Mouse (Mus musculus): ENCODE results near the gene Msl3l2. TPM values are rescaled to one million over a fixed set of nuclear protein-coding genes. Genes with fewer than 3 reads are reported as not detected.

Gene Msl3l2
- total and polyA plus RNA-seq, 3 experiments = not detected

- no peak overlapping the region for H3K9ac ChIP-seq (ENCODE audit: control insufficient read depth, low read depth, low read length, poor library complexity, severe bottlenecking)
- TF ChIP-seq ZNF384 (IDR thresholded peaks at IDR 0.05; ENCODE audit: low read depth, low read length) (no peak), POLR2A (IDR thresholded peaks at IDR 0.05; ENCODE audit: control insufficient read depth in 1 of 2, insufficient read depth in 1 of 2, low read depth in 1 of 2, low read length in 2 of 2, poor library complexity in 1 of 2) (no peak), GATA1 (IDR thresholded peaks at IDR 0.05; ENCODE audit: low read depth, low read length) (no peak), RCOR1 (IDR thresholded peaks at IDR 0.05; ENCODE audit: low read depth, low read length) (no peak), MAZ (IDR thresholded peaks at IDR 0.05; ENCODE audit: low read depth, low read length) (no peak), EP300 (IDR thresholded peaks at IDR 0.05; ENCODE audit: low read depth in 1 of 2, low read length in 2 of 2) (no peak), HCFC1 (IDR thresholded peaks at IDR 0.05; ENCODE audit: low read depth, low read length) (no peak), TAL1 (IDR thresholded peaks at IDR 0.05; ENCODE audit: low read length) (no peak), CTCF (IDR thresholded peaks at IDR 0.05 in 2 of 3, conservative IDR thresholded peaks at IDR 0.05 in 1 of 3; ENCODE audit: control insufficient read depth in 1 of 3, insufficient read depth in 1 of 3, low read depth in 2 of 3, low read length in 3 of 3, poor library complexity in 1 of 3, severe bottlenecking in 1 of 3) (no peak), MAFK (IDR thresholded peaks at IDR 0.05; ENCODE audit: borderline replicate concordance, low read depth, low read length) (no peak), MEF2A (IDR thresholded peaks at IDR 0.05; ENCODE audit: extremely low read depth, insufficient replicate concordance, low read depth, low read length, poor library complexity, severe bottlenecking) (no peak), ZC3H11A (IDR thresholded peaks at IDR 0.05; ENCODE audit: low read depth, low read length) (no peak), NELFE (IDR thresholded peaks at IDR 0.05; ENCODE audit: low read depth, low read length) (no peak), TCF12 (IDR thresholded peaks at IDR 0.05; ENCODE audit: low read depth, low read length) (no peak), GABPA (IDR thresholded peaks at IDR 0.05; ENCODE audit: low read depth, low read length) (no peak), KAT2A (conservative IDR thresholded peaks at IDR 0.05; ENCODE audit: low read depth, low read length) (no peak), CHD1 (IDR thresholded peaks at IDR 0.05; ENCODE audit: low read depth, low read length) (no peak)
- no peaks in the 10 kb centered on the region for H3K27me3 ChIP-seq (ENCODE audit: control insufficient read depth in 1 of 2, insufficient read depth in 2 of 2, low read length in 2 of 2)
- no peaks in the 10 kb centered on the region for H3K36me3 ChIP-seq (ENCODE audit: control insufficient read depth in 1 of 2, insufficient read depth in 2 of 2, low read length in 2 of 2)
- H3K9me3 ChIP-seq (replicated peaks; ENCODE audit: insufficient read depth, low read length) = no peaks in the 10 kb centered on the region
- H3K27ac ChIP-seq (ENCODE audit: control insufficient read depth, low read depth, low read length) = no peak overlapping the region
- no peaks in the 10 kb centered on the region for H3K79me2 ChIP-seq (ENCODE audit: control insufficient read depth, insufficient read depth, low read length, poor library complexity)
- no peak overlapping the region for H3K4me3 ChIP-seq (ENCODE audit: control insufficient read depth in 1 of 2, insufficient read depth in 1 of 2, low read depth in 2 of 2, low read length in 2 of 2)
- H3K4me1 ChIP-seq (ENCODE audit: control insufficient read depth in 1 of 2, insufficient read depth in 2 of 2, low read length in 2 of 2) = no peaks in the 10 kb centered on the region
- DNase-seq (ENCODE audit: low read depth, low spot score) = no peak
Observed at GRCm38 (mm10) chr10:56164411-56164810, 57.7 kb downstream of the Msl3l2 start.

- TF ChIP-seq CHD1 (IDR thresholded peaks at IDR 0.05; ENCODE audit: low read depth, low read length) = no peak
- TF ChIP-seq MYC (IDR thresholded peaks at IDR 0.05; ENCODE audit: low read depth, low read length) = no peak
- TF ChIP-seq TCF12 (IDR thresholded peaks at IDR 0.05; ENCODE audit: low read depth, low read length) = no peak
- TF ChIP-seq MAFK (IDR thresholded peaks at IDR 0.05; ENCODE audit: borderline replicate concordance, low read depth, low read length) = no peak
- no peak for TF ChIP-seq CHD2 (IDR thresholded peaks at IDR 0.05; ENCODE audit: low read length)
- no peak for TF ChIP-seq USF1 (IDR thresholded peaks at IDR 0.05; ENCODE audit: low read depth, low read length)
- no peak for TF ChIP-seq ETS1 (IDR thresholded peaks at IDR 0.05; ENCODE audit: low read depth, low read length)
- TF ChIP-seq POLR2AphosphoS5 (IDR thresholded peaks at IDR 0.05; ENCODE audit: borderline replicate concordance, low read depth, low read length) = no peak
- TF ChIP-seq CTCF (IDR thresholded peaks at IDR 0.05 in 2 of 3, conservative IDR thresholded peaks at IDR 0.05 in 1 of 3; ENCODE audit: control insufficient read depth in 1 of 3, insufficient read depth in 1 of 3, low read depth in 2 of 3, low read length in 3 of 3, poor library complexity in 1 of 3, severe bottlenecking in 1 of 3) = no peak
- no peak for TF ChIP-seq ELF1 (IDR thresholded peaks at IDR 0.05; ENCODE audit: low read depth, low read length)
- TF ChIP-seq TAL1 (IDR thresholded peaks at IDR 0.05; ENCODE audit: low read length) = no peak
- TF ChIP-seq SMC3 (IDR thresholded peaks at IDR 0.05; ENCODE audit: low read depth, low read length) = no peak
- no peak for TF ChIP-seq MEF2A (IDR thresholded peaks at IDR 0.05; ENCODE audit: extremely low read depth, insufficient replicate concordance, low read depth, low read length, poor library complexity, severe bottlenecking)
- no peak for TF ChIP-seq MAX (IDR thresholded peaks at IDR 0.05; ENCODE audit: low read length)
- no peak for TF ChIP-seq POLR2AphosphoS2 (IDR thresholded peaks at IDR 0.05; ENCODE audit: low read length)
- TF ChIP-seq MAZ (IDR thresholded peaks at IDR 0.05; ENCODE audit: low read depth, low read length) = no peak
- no peak for TF ChIP-seq GABPA (IDR thresholded peaks at IDR 0.05; ENCODE audit: low read depth, low read length)
- TF ChIP-seq ZMIZ1 (IDR thresholded peaks at IDR 0.05; ENCODE audit: low read depth, low read length) = no peak
- no peak for TF ChIP-seq TBP (IDR thresholded peaks at IDR 0.05; ENCODE audit: low read depth, low read length)
- TF ChIP-seq NELFE (IDR thresholded peaks at IDR 0.05; ENCODE audit: low read depth, low read length) = no peak
- Histone ChIP-seq H3K4me1 (ENCODE audit: control insufficient read depth in 1 of 2, insufficient read depth in 2 of 2, low read length in 2 of 2) (no peaks in the 10 kb centered on the region), H3K79me2 (ENCODE audit: control insufficient read depth, insufficient read depth, low read length, poor library complexity) (no peaks in the 10 kb centered on the region)
Observed at GRCm38 (mm10) chr10:56165758-56166157, 59.0 kb downstream of the Msl3l2 start.

More at GRCm38 (mm10) chr10:56165758-56166157, 59.0 kb downstream of the Msl3l2 start:
- H3K9me3 ChIP-seq (replicated peaks; ENCODE audit: insufficient read depth, low read length) = no peaks in the 10 kb centered on the region
- H3K36me3 ChIP-seq (ENCODE audit: control insufficient read depth in 1 of 2, insufficient read depth in 2 of 2, low read length in 2 of 2) = no peaks in the 10 kb centered on the region
- no peak overlapping the region for H3K4me3 ChIP-seq (ENCODE audit: control insufficient read depth in 1 of 2, insufficient read depth in 1 of 2, low read depth in 2 of 2, low read length in 2 of 2)
- no peak overlapping the region for H3K27ac ChIP-seq (ENCODE audit: control insufficient read depth, low read depth, low read length)
- DNase-seq (ENCODE audit: low read depth, low spot score) = no peak
- no peak overlapping the region for H3K9ac ChIP-seq (ENCODE audit: control insufficient read depth, low read depth, low read length, poor library complexity, severe bottlenecking)
- no peaks in the 10 kb centered on the region for H3K27me3 ChIP-seq (ENCODE audit: control insufficient read depth in 1 of 2, insufficient read depth in 2 of 2, low read length in 2 of 2)
